Mouse (Mus musculus) small intestine, adult 2 months (tissue): ENCODE results near the gene Psmc3ip. TPM values are rescaled to one million over a fixed set of nuclear protein-coding genes. Genes with fewer than 3 reads are reported as not detected.
A peak's percentile ranks its signal among the peaks of the same experiment; 100 is the strongest.

ENCODE experiments used
- H3K27ac ChIP-seq: fragments of 200-500 bp; 2 replicates; pipeline ENCODE4 v1.5.1; 2012; ENCODE audit warnings: low read depth, low read length, control low read depth, inconsistent platforms; ENCODE audit not compliant: insufficient read depth
- H3K27me3 ChIP-seq: fragments of 200-500 bp; 2 replicates; pipeline ENCODE4 v1.6.1; 2012; ENCODE audit warnings: mild to moderate bottlenecking, moderate library complexity, low read length, inconsistent platforms; ENCODE audit not compliant: control insufficient read depth, insufficient read depth
- H3K36me3 ChIP-seq: fragments of 200-500 bp; 2 replicates; pipeline ENCODE4 v1.6.1; 2012; ENCODE audit warnings: mild to moderate bottlenecking, low read length, control low read depth, inconsistent platforms; ENCODE audit not compliant: control insufficient read depth, insufficient read depth
- H3K4me1 ChIP-seq: fragments of 200-500 bp; 2 replicates; pipeline ENCODE4 v1.6.1; 2012; ENCODE audit warnings: low read length, inconsistent platforms, mixed read lengths; ENCODE audit not compliant: control insufficient read depth, insufficient read depth, insufficient read length
- H3K4me3 ChIP-seq: fragments of 200-500 bp; 2 replicates; pipeline ENCODE4 v1.5.1; 2012; ENCODE audit warnings: low read depth, mild to moderate bottlenecking, control low read depth, inconsistent platforms, low read length, moderate library complexity
- CTCF ChIP-seq: fragments of 200-500 bp; IDR thresholded peaks from 2 replicates; pipeline ENCODE4 v1.5.1; 2012; ENCODE audit warnings: low read depth, mild to moderate bottlenecking, control low read depth, inconsistent platforms, low read length, moderate library complexity, mixed read lengths; ENCODE audit not compliant: insufficient replicate concordance, insufficient read length; ENCODE audit errors: extremely low read depth
- POLR2A ChIP-seq: fragments of 200-500 bp; IDR thresholded peaks from 2 replicates; pipeline ENCODE4 v1.6.1; 2012; ENCODE audit warnings: low read depth, mild to moderate bottlenecking, control low read depth, inconsistent platforms, low read length, moderate library complexity
- WGBS: fragments of 180-500 bp; shearing (Covaris S2); methylation state at CpG from one replicate; pipeline ENCODE4 v1.1.7; 2018; 5-methylcytosine and 5-hydroxymethylcytosine counted together
- polyA plus RNA-seq: library from polyadenylated mRNA; depleted of rRNA; stranded (reverse); fragments of >200 nt; gene quantifications from 2 replicates; pipeline ENCODE4 v1.2.3, GENCODE M21; 2012

Gene Psmc3ip
- polyA plus RNA-seq, 1 experiment, result 0.46 TPM

DNA sequence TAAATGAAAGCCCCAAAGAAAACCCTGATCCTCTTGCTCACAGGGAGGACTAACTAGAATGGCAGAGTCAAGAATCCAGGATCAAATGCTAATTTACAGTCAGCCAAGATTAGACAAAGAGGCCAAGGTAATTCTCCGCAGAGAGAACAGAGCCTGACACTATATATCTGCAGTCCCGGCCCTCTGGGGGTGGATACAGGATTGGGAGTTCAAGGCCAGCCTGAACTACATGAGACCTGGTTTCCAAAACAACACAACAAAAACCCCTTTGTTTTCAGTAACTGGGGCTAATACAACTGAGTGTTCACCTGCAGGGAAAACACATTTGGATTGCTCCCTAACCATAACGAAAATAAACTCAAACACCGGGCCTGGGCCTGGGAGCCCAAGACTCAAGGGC is 30.8 kb downstream of the Psmc3ip start:
- peak overlapping the region; percentile 89 for H3K27ac ChIP-seq
- no peak overlapping the region for H3K4me3 ChIP-seq
- peaks cover 4% of the 10 kb centered on the region; the same call in 1 of the 2 replicates for H3K36me3 ChIP-seq
- no peaks in the 10 kb centered on the region for H3K27me3 ChIP-seq
- no peak for TF ChIP-seq CTCF
- TF ChIP-seq POLR2A, result no peak
- 16% methylated on average over 4 of the region's 4 CpGs for WGBS
- peaks cover 26% of the 10 kb centered on the region for H3K4me1 ChIP-seq

DNA sequence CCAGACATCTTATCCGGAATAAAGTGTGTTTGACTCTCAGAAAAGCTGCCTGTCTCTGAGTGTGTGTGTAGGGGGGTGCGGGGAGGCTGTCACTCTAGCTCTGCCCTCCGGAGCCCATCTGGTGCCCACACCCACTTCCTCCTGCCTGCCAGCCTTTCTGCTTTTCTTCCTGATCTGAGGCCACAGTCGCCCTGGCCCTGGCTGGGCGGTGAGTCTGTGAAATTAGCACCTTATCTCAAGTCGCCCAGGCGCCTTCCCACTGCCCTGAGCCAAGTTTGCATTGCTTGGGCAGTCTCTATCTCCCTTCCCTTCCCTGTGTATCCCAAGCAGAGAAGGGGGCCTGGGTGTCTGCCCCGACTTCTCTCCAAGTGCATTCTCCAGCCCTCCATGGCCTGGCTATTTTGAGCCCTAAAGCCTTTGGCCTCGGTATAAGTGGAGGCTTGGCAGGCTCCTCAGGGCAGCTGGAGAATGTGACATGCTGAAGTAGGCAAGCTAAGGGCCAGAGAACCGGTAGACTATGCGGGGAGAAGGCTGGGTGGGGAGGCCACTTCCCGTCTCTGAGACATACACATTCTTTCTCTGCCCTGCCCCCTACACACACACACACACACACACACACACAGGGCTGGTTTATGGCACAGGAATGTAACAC is 31.4 kb downstream of the Psmc3ip start:
- WGBS, result 4% methylated on average over 12 of the region's 12 CpGs

DNA sequence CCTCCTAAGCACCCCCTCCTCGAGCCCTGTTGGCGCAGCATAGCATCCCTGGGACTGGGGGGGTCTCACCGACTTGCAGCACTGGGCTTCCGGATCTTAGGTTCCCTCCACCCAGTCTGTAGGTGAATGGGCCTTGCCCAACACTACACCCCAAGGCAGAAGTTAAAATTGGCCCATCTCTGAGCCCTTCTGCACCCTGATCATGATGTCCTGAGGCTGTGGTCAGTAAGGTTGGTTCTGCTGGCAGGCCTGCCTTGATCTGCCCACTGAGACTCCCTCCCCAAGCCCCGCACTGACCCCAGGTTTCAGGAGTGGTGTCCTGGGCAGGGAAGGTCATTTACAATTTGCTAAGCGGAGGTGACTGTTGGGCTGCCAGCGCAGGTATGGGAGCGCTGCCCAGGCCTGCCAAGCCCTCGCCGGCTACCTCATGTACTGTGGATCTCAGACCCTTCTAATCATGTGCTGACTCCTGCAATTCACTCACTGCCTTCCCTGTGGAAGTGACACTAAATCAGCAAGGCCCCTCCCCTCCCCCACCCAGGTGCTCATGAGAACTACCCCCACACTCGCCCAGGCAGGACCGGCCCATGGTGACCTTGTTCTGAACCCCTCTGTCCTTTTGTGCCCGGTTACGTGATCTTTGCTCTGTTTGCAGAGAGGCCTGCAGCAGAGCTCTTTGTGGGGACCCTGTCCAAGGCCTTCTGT is 32.1 kb downstream of the Psmc3ip start:
- peaks cover 28% of the 10 kb centered on the region for H3K4me1 ChIP-seq
- peaks cover 5% of the 10 kb centered on the region; the same call in 1 of the 2 replicates for H3K36me3 ChIP-seq
- no peaks in the 10 kb centered on the region for H3K27me3 ChIP-seq
- no peak for TF ChIP-seq CTCF
- no peak for TF ChIP-seq POLR2A
- 45% methylated on average over 14 of the region's 14 CpGs for WGBS
- H3K4me3 ChIP-seq, result no peak overlapping the region
- peak overlapping the region; percentile 89 for H3K27ac ChIP-seq

More for the DNA sequence above, 31.4 kb downstream of the Psmc3ip start:
- Histone ChIP-seq H3K27ac (peak overlapping the region; percentile 89), H3K4me3 (no peak overlapping the region), H3K36me3 (peaks cover 4% of the 10 kb centered on the region; the same call in 1 of the 2 replicates), H3K4me1 (peaks cover 26% of the 10 kb centered on the region), H3K27me3 (no peaks in the 10 kb centered on the region)
- TF ChIP-seq POLR2A (no peak; the same call in 1 of the 2 replicates), CTCF (no peak)

DNA sequence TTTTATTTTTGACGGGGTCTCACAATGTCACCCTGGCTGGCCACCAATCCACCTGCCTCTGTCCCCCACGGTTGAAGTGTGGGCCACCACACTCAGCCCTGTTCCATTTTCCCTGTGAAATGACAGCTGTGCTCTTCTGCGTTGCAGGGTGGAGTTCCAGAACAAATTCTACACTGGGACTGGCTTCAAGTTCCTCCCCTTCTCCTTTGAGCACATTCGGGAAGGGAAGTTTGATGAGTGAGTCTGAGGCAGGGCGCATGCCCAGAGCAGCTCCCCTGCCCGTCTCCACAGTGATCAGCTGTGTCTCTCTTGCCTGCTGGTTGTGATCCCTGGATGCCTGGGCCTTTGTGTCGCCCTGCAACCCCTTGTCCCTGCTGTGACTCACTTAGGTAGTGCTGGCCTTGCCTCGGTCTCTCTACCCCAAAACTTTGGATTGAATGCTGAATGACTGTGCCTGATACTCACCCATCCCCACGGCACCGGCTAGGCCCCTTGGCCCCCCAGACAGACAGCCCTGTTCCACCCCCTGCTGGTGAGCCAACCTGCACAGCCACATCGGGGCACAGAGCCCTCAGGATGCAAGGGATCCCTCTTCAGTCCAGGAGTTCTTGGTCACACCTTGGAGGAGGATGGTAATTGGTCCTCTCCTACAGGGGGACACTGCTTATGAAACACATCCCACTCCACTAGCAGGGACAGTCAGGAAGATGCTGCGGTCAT is 32.9 kb downstream of the Psmc3ip start:
- Histone ChIP-seq H3K4me3 (no peak overlapping the region), H3K27ac (peak overlapping the region; percentile 89), H3K4me1 (peaks cover 33% of the 10 kb centered on the region), H3K27me3 (no peaks in the 10 kb centered on the region), H3K36me3 (peaks cover 5% of the 10 kb centered on the region; the same call in 1 of the 2 replicates)
- WGBS, result 74% methylated on average over 12 of the region's 12 CpGs
- TF ChIP-seq POLR2A (no peak), CTCF (no peak)

DNA sequence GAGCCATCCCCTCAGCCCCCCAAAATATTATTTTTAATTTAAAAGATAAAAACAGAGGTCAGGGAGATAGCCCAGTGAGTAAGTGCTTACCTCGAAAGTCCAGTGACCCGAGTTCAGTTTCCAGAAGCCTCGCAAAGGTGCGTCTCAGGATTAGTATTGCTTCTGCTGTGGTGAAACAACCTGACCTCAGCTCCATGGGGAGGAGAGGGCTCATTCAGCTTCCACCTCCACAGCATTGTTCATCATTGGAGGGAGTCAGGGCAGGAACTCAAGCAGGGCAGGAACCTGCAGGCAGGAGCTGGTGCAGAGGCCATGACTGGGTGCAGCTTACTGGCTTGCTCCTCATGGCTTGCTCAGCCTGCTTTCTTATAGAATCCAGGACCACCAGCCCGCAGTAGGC is 34.2 kb downstream of the Psmc3ip start:
- WGBS, result 91% methylated on average over 5 of the region's 5 CpGs
- H3K4me3 ChIP-seq, result no peak overlapping the region
- no peak overlapping the region; the same call in 1 of the 2 replicates for H3K27ac ChIP-seq
- no peaks in the 10 kb centered on the region for H3K27me3 ChIP-seq
- H3K4me1 ChIP-seq, result peaks cover 40% of the 10 kb centered on the region
- H3K36me3 ChIP-seq, result peaks cover 7% of the 10 kb centered on the region; the same call in 1 of the 2 replicates
- TF ChIP-seq CTCF (no peak), POLR2A (no peak)

DNA sequence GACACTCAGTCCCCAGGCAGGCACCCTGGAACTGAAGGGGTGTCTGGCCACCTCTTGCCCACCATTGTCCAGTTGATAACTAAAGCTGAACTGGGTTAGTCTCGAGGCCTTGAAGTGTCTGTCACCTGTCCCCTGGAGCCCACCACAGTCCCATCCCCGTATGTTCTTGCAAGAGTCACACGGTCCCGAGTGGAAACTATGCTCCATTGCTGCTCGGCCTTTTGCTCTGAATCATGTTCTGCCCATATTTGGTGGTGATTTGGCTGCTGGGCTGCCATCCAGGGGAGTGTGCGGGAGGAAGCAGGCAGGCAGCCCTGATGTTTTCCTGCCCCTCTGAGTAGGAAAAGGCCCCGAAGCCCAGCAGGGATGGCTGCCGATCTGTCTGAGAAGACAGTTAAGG is 35.1 kb downstream of the Psmc3ip start:
- 56% methylated on average over 8 of the region's 8 CpGs for WGBS
- H3K4me3 ChIP-seq, result no peak overlapping the region
- H3K27ac ChIP-seq, result peak overlapping the region; percentile 88
- peaks cover 46% of the 10 kb centered on the region for H3K4me1 ChIP-seq
- H3K27me3 ChIP-seq, result no peaks in the 10 kb centered on the region
- peaks cover 7% of the 10 kb centered on the region; the same call in 1 of the 2 replicates for H3K36me3 ChIP-seq
- TF ChIP-seq POLR2A (no peak), CTCF (no peak)
